Mouse (Mus musculus): Measurements from ENCODE around the gene 4930558C23Rik.
"Not testable (repeated sequence)": the region's sequence is repeated elsewhere in the genome, so short reads cannot be mapped to it uniquely, and the experiment has no call there.

GRCm38 (mm10) chr3:95427117-95427890 lies 24.7 kb upstream of the 4930558C23Rik start:
- not testable (repeated sequence) for TF ChIP-seq MAFK (IDR thresholded peaks at IDR 0.05; ENCODE audit: insufficient read depth, low read depth, low read length); ZC3H11A (IDR thresholded peaks at IDR 0.05; ENCODE audit: borderline replicate concordance, low read depth, low read length); CHD2 (IDR thresholded peaks at IDR 0.05; ENCODE audit: low read depth, low read length)
